Mouse (Mus musculus): ENCODE results near the gene Kcnip4. TPM values are rescaled to one million over a fixed set of nuclear protein-coding genes. Genes with fewer than 3 reads are reported as not detected.

Kcnip4 gene
- total RNA-seq, 1 experiment = 0.09 TPM

GRCm38 (mm10) chr5:49356381-49356780 is 168.3 kb downstream of the Kcnip4 start:
- H3K9ac ChIP-seq (ENCODE audit: insufficient read depth, low read depth, low read length, poor library complexity, severe bottlenecking) = no peak overlapping the region
- H3K36me3 ChIP-seq (ENCODE audit: control insufficient read depth, insufficient read depth, low read length, poor library complexity, severe bottlenecking) = no peaks in the 10 kb centered on the region
- no peak overlapping the region for H3K4me3 ChIP-seq (ENCODE audit: insufficient read depth in 1 of 2, low read depth in 1 of 2, low read length in 2 of 2, poor library complexity in 1 of 2, severe bottlenecking in 1 of 2)
- H3K27ac ChIP-seq (ENCODE audit: insufficient read depth, low read depth, low read length, poor library complexity, severe bottlenecking) = no peak overlapping the region
- H3K9me3 ChIP-seq (ENCODE audit: control insufficient read depth, insufficient read depth, low read depth, low read length) = no peaks in the 10 kb centered on the region
- no peak for TF ChIP-seq HCFC1 (IDR thresholded peaks at IDR 0.05; ENCODE audit: borderline replicate concordance, insufficient read depth, low read length)
- no peak for TF ChIP-seq ZNF384 (IDR thresholded peaks at IDR 0.05; ENCODE audit: low read depth, low read length)
- no peak for DNase-seq (ENCODE audit: low read depth, low spot score)
- in situ Hi-C loops (cut with MboI; ENCODE audit: low sequenced_read_pairs in 2 of 2, unreplicated experiment in 2 of 2) = no loop called here
- no peaks in the 10 kb centered on the region for H3K4me1 ChIP-seq (ENCODE audit: control insufficient read depth in 2 of 2, insufficient read depth in 2 of 2, low read length in 2 of 2, poor library complexity in 1 of 2)

- no peak for DNase-seq (ENCODE audit: low read depth, low spot score)
- Histone ChIP-seq H3K9me3 (ENCODE audit: control insufficient read depth, insufficient read depth, low read depth, low read length) (no peaks in the 10 kb centered on the region), H3K27ac (ENCODE audit: insufficient read depth, low read depth, low read length, poor library complexity, severe bottlenecking) (no peak overlapping the region), H3K4me1 (ENCODE audit: control insufficient read depth in 2 of 2, insufficient read depth in 2 of 2, low read length in 2 of 2, poor library complexity in 1 of 2) (no peaks in the 10 kb centered on the region), H3K36me3 (ENCODE audit: control insufficient read depth, insufficient read depth, low read length, poor library complexity, severe bottlenecking) (no peaks in the 10 kb centered on the region), H3K4me3 (ENCODE audit: insufficient read depth in 1 of 2, low read depth in 1 of 2, low read length in 2 of 2, poor library complexity in 1 of 2, severe bottlenecking in 1 of 2) (no peak overlapping the region), H3K9ac (ENCODE audit: insufficient read depth, low read depth, low read length, poor library complexity, severe bottlenecking) (no peak overlapping the region)
- in situ Hi-C loops (cut with MboI; ENCODE audit: low sequenced_read_pairs in 2 of 2, unreplicated experiment in 2 of 2) = loop anchor here in 1 of 2 experiments (5.0 kb wide), 1 partner anchor 265 kb away; no protein-coding TSS in a partner anchor
- TF ChIP-seq CHD2 (IDR thresholded peaks at IDR 0.05; ENCODE audit: low read depth, low read length) (no peak), ZNF384 (IDR thresholded peaks at IDR 0.05; ENCODE audit: low read depth, low read length) (no peak)
Observed at GRCm38 (mm10) chr5:49352061-49352460, 172.6 kb downstream of the Kcnip4 start.

GRCm38 (mm10) chr5:49350126-49350909 is 174.4 kb downstream of the Kcnip4 start:
- no peak overlapping the region for H3K4me3 ChIP-seq (ENCODE audit: insufficient read depth in 1 of 2, low read depth in 1 of 2, low read length in 2 of 2, poor library complexity in 1 of 2, severe bottlenecking in 1 of 2)
- H3K9me3 ChIP-seq (ENCODE audit: control insufficient read depth, insufficient read depth, low read depth, low read length) = no peaks in the 10 kb centered on the region
- no peaks in the 10 kb centered on the region for H3K36me3 ChIP-seq (ENCODE audit: control insufficient read depth, insufficient read depth, low read length, poor library complexity, severe bottlenecking)
- H3K9ac ChIP-seq (ENCODE audit: insufficient read depth, low read depth, low read length, poor library complexity, severe bottlenecking) = no peak overlapping the region
- no peak overlapping the region for H3K27ac ChIP-seq (ENCODE audit: insufficient read depth, low read depth, low read length, poor library complexity, severe bottlenecking)
- in situ Hi-C loops (cut with MboI; ENCODE audit: low sequenced_read_pairs in 2 of 2, unreplicated experiment in 2 of 2) = loop anchor here in 1 of 2 experiments (5.0 kb wide), 1 partner anchor 263 kb away; no protein-coding TSS in a partner anchor
- DNase-seq (ENCODE audit: low read depth, low spot score) = peak; percentile 22
- H3K4me1 ChIP-seq (ENCODE audit: control insufficient read depth in 2 of 2, insufficient read depth in 2 of 2, low read length in 2 of 2, poor library complexity in 1 of 2) = no peaks in the 10 kb centered on the region
- no peak for TF ChIP-seq ZNF384 (IDR thresholded peaks at IDR 0.05; ENCODE audit: low read depth, low read length)
- TF ChIP-seq CHD2 (IDR thresholded peaks at IDR 0.05; ENCODE audit: low read depth, low read length) = no peak
- TF ChIP-seq HCFC1 (IDR thresholded peaks at IDR 0.05; ENCODE audit: borderline replicate concordance, insufficient read depth, low read length) = no peak

- DNase-seq (ENCODE audit: low read depth, low spot score) = no peak
- no peak overlapping the region for H3K4me3 ChIP-seq (ENCODE audit: insufficient read depth in 1 of 2, low read depth in 1 of 2, low read length in 2 of 2, poor library complexity in 1 of 2, severe bottlenecking in 1 of 2)
- no peaks in the 10 kb centered on the region for H3K4me1 ChIP-seq (ENCODE audit: control insufficient read depth in 2 of 2, insufficient read depth in 2 of 2, low read length in 2 of 2, poor library complexity in 1 of 2)
- no peak overlapping the region for H3K27ac ChIP-seq (ENCODE audit: insufficient read depth, low read depth, low read length, poor library complexity, severe bottlenecking)
- no peaks in the 10 kb centered on the region for H3K9me3 ChIP-seq (ENCODE audit: control insufficient read depth, insufficient read depth, low read depth, low read length)
- TF ChIP-seq ZNF384 (IDR thresholded peaks at IDR 0.05; ENCODE audit: low read depth, low read length) (no peak), HCFC1 (IDR thresholded peaks at IDR 0.05; ENCODE audit: borderline replicate concordance, insufficient read depth, low read length) (no peak), ZC3H11A (IDR thresholded peaks at IDR 0.05; ENCODE audit: borderline replicate concordance, low read depth, low read length) (no peak), MAFK (IDR thresholded peaks at IDR 0.05; ENCODE audit: insufficient read depth, low read depth, low read length) (no peak), CHD2 (IDR thresholded peaks at IDR 0.05; ENCODE audit: low read depth, low read length) (no peak)
- in situ Hi-C loops (cut with MboI; ENCODE audit: low sequenced_read_pairs in 2 of 2, unreplicated experiment in 2 of 2) = no loop called here
- H3K36me3 ChIP-seq (ENCODE audit: control insufficient read depth, insufficient read depth, low read length, poor library complexity, severe bottlenecking) = no peaks in the 10 kb centered on the region
- no peak overlapping the region for H3K9ac ChIP-seq (ENCODE audit: insufficient read depth, low read depth, low read length, poor library complexity, severe bottlenecking)
Observed at GRCm38 (mm10) chr5:49349541-49349940, 175.2 kb downstream of the Kcnip4 start.

GRCm38 (mm10) chr5:49348511-49348910 is 176.2 kb downstream of the Kcnip4 start:
- no peak overlapping the region for H3K27ac ChIP-seq (ENCODE audit: insufficient read depth, low read depth, low read length, poor library complexity, severe bottlenecking)
- DNase-seq (ENCODE audit: low read depth, low spot score) = no peak
- TF ChIP-seq HCFC1 (IDR thresholded peaks at IDR 0.05; ENCODE audit: borderline replicate concordance, insufficient read depth, low read length) (no peak), CHD2 (IDR thresholded peaks at IDR 0.05; ENCODE audit: low read depth, low read length) (no peak), ZNF384 (IDR thresholded peaks at IDR 0.05; ENCODE audit: low read depth, low read length) (no peak), MAFK (IDR thresholded peaks at IDR 0.05; ENCODE audit: insufficient read depth, low read depth, low read length) (no peak), ZC3H11A (IDR thresholded peaks at IDR 0.05; ENCODE audit: borderline replicate concordance, low read depth, low read length) (no peak)
- H3K9me3 ChIP-seq (ENCODE audit: control insufficient read depth, insufficient read depth, low read depth, low read length) = no peaks in the 10 kb centered on the region
- H3K9ac ChIP-seq (ENCODE audit: insufficient read depth, low read depth, low read length, poor library complexity, severe bottlenecking) = no peak overlapping the region
- H3K4me1 ChIP-seq (ENCODE audit: control insufficient read depth in 2 of 2, insufficient read depth in 2 of 2, low read length in 2 of 2, poor library complexity in 1 of 2) = no peaks in the 10 kb centered on the region
- no peaks in the 10 kb centered on the region for H3K36me3 ChIP-seq (ENCODE audit: control insufficient read depth, insufficient read depth, low read length, poor library complexity, severe bottlenecking)
- in situ Hi-C loops (cut with MboI; ENCODE audit: low sequenced_read_pairs in 2 of 2, unreplicated experiment in 2 of 2) = no loop called here
- no peak overlapping the region for H3K4me3 ChIP-seq (ENCODE audit: insufficient read depth in 1 of 2, low read depth in 1 of 2, low read length in 2 of 2, poor library complexity in 1 of 2, severe bottlenecking in 1 of 2)

Measured in ES-E14 (cell line).